Mouse (Mus musculus): ENCODE results near the gene Med11. TPM values are rescaled to one million over a fixed set of nuclear protein-coding genes. Genes with fewer than 3 reads are reported as not detected.

Med11 gene
- polyA plus RNA-seq, 1 experiment from 2014 or later, result 38.3 TPM

- no peak overlapping the region for H3K27ac ChIP-seq
- no peaks in the 10 kb centered on the region for H3K9me3 ChIP-seq (replicated peaks; ENCODE audit: low read length)
- ATAC-seq (replicated peaks; ENCODE audit: low FRiP score, low read depth) (no peak), DNase-seq (ENCODE audit: low spot score) (no peak)
- no peak overlapping the region for H3K9ac ChIP-seq (ENCODE audit: low read depth, low read length)
- 0 out of 2 replicates have a peak, but pooled peaks cover 6% of the 10 kb centered on the region for H3K36me3 ChIP-seq (ENCODE audit: insufficient read depth, low read length)
- H3K4me2 ChIP-seq (ENCODE audit: low read length), result no peak overlapping the region
- H3K27me3 ChIP-seq (ENCODE audit: insufficient read depth, low read length), result no peaks in the 10 kb centered on the region
- WGBS, result 89% methylated on average over 9 of the region's 9 CpGs
- no peaks in the 10 kb centered on the region for H3K4me1 ChIP-seq (replicated peaks; ENCODE audit: insufficient read depth, low read length)
- no peak for TF ChIP-seq CTCF (IDR thresholded peaks at IDR 0.05; ENCODE audit: low read depth)
- no peak overlapping the region for H3K4me3 ChIP-seq (replicated peaks; ENCODE audit: low read depth, low read length)
Observed at GRCm38 (mm10) chr11:70453261-70454044, 1.7 kb downstream of the Med11 start.

DNA sequence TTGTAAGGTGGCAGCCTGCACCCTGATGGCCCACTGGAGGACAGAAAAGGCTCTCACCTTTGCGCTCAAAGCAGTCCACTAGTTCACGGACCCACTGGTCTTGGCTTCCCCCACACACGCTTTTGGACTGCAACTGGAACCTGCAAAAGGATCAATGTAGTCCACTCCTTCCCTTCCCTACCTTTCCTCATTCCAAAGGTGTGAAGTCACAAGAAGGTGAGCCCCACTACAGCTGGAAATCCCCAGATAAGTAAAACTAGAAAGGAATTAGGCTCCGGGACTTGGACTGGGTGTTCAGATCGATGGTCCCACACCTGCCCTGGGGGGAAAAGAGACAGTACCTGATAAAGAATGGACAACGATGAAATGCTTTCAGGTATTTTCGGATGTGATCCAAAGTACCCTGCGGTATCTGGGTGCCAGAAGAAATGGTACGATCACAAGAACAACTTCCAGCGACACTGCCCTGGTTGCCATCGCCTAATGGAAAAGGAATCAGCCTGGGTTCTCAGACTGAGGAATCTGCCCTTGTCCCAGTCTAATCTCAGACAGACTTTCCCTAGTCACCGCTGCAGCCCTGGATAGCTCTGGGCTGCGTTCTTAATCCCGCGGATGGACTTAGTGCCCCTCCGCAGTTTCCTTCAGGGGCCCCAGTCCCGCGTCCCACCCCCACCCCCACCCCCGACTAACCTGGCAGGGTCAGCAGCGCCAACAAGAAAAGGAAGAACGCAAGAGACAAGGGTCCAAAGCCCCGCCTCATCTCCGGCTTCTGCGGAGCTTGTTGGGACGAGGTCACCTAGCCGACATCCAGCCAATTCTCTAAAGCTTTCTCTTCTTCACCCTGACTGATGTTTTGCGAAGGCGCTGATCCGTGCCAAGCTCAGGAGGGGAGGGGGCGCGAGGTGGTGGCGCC lies 7.2 kb downstream of the Med11 start, which contains the start of gene Zmynd15:
Gene Zmynd15, plus strand, starts transcription at position 746 of the 913 bp plus-strand sequence.
- no peaks in the 10 kb centered on the region for H3K9me3 ChIP-seq (replicated peaks; ENCODE audit: low read length)
- H3K4me3 ChIP-seq (replicated peaks; ENCODE audit: low read depth, low read length), result peak within 1 kb of the TSS; percentile 54
- DNase-seq (ENCODE audit: low spot score) (peak; percentile 45), ATAC-seq (replicated peaks; ENCODE audit: low FRiP score, low read depth) (no peak)
- 0 out of 2 replicates have a peak, but pooled peaks cover 6% of the 10 kb centered on the region for H3K36me3 ChIP-seq (ENCODE audit: insufficient read depth, low read length)
- WGBS, result 16% methylated on average over 32 of the region's 32 CpGs
- 0 out of 2 replicates have a peak, but pooled peaks cover 5% of the 10 kb centered on the region for H3K4me1 ChIP-seq (replicated peaks; ENCODE audit: insufficient read depth, low read length)
- no peak for TF ChIP-seq CTCF (IDR thresholded peaks at IDR 0.05; ENCODE audit: low read depth)
- peak within 1 kb of the TSS; percentile 82 for H3K4me2 ChIP-seq (ENCODE audit: low read length)
- H3K27ac ChIP-seq, result no peak within 1 kb of the TSS
- H3K9ac ChIP-seq (ENCODE audit: low read depth, low read length), result peak within 1 kb of the TSS; percentile 61
- no peaks in the 10 kb centered on the region; the same call in 1 of the 2 replicates for H3K27me3 ChIP-seq (ENCODE audit: insufficient read depth, low read length)

- TF ChIP-seq CTCF (IDR thresholded peaks at IDR 0.05; ENCODE audit: low read depth), result no peak
- Histone ChIP-seq H3K4me1 (replicated peaks; ENCODE audit: insufficient read depth, low read length) (0 out of 2 replicates have a peak, but pooled peaks cover 5% of the 10 kb centered on the region), H3K9ac (ENCODE audit: low read depth, low read length) (peak within 1 kb of the TSS; percentile 61), H3K9me3 (replicated peaks; ENCODE audit: low read length) (no peaks in the 10 kb centered on the region), H3K27me3 (ENCODE audit: insufficient read depth, low read length) (no peaks in the 10 kb centered on the region; the same call in 1 of the 2 replicates), H3K4me2 (ENCODE audit: low read length) (peak within 1 kb of the TSS; percentile 82), H3K4me3 (replicated peaks; ENCODE audit: low read depth, low read length) (peak within 1 kb of the TSS; percentile 54), H3K27ac (no peak within 1 kb of the TSS), H3K36me3 (ENCODE audit: insufficient read depth, low read length) (0 out of 2 replicates have a peak, but pooled peaks cover 6% of the 10 kb centered on the region)
- peak; percentile 38 for DNase-seq (ENCODE audit: low spot score)
- 4% methylated on average over 30 of the region's 30 CpGs for WGBS
- ATAC-seq (replicated peaks; ENCODE audit: low FRiP score, low read depth), result peak; percentile 58
Observed at GRCm38 (mm10) chr11:70459601-70460101, 7.9 kb downstream of the Med11 start, which contains the start of gene Cxcl16. TSS of gene Cxcl16 (minus strand) at chr11:70459984.

GRCm38 (mm10) chr11:70463970-70464369 lies 12.3 kb downstream of the Med11 start:
- no peak for DNase-seq (ENCODE audit: low spot score)
- H3K9me3 ChIP-seq (replicated peaks; ENCODE audit: low read length), result no peaks in the 10 kb centered on the region
- H3K27ac ChIP-seq, result no peak overlapping the region
- no peak for ATAC-seq (replicated peaks; ENCODE audit: low FRiP score, low read depth)
- H3K36me3 ChIP-seq (ENCODE audit: insufficient read depth, low read length), result no peaks in the 10 kb centered on the region
- no peak overlapping the region for H3K4me3 ChIP-seq (replicated peaks; ENCODE audit: low read depth, low read length)
- TF ChIP-seq CTCF (IDR thresholded peaks at IDR 0.05; ENCODE audit: low read depth), result no peak
- no peak overlapping the region for H3K4me2 ChIP-seq (ENCODE audit: low read length)
- 70% methylated on average over 5 of the region's 5 CpGs for WGBS
- H3K4me1 ChIP-seq (replicated peaks; ENCODE audit: insufficient read depth, low read length), result peaks cover 9% of the 10 kb centered on the region; the same call in 1 of the 2 replicates
- no peak overlapping the region for H3K9ac ChIP-seq (ENCODE audit: low read depth, low read length)
- no peaks in the 10 kb centered on the region; the same call in 1 of the 2 replicates for H3K27me3 ChIP-seq (ENCODE audit: insufficient read depth, low read length)

DNA sequence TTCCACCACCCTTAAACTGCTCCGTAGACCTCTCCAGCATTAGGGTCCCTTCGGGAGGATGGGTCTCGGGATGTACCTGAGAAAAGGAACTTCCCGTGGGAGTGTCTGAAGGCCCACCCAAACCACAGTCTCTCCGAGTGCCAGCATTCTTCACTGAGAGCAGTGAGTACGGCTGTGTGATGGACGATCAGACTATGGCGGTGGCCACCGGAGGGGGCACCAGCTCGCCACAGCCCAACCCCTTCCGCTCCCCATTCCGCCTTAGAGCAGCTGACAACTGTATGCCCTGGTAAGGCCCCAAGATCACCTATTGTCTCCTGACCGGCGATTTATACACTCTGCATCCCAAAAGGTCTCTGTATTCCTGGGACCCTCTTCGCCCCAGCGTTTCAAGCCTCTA lies 13.5 kb downstream of the Med11 start:
- Histone ChIP-seq H3K4me2 (ENCODE audit: low read length) (peak overlapping the region; percentile 55), H3K27ac (no peak overlapping the region), H3K9ac (ENCODE audit: low read depth, low read length) (no peak overlapping the region), H3K4me3 (replicated peaks; ENCODE audit: low read depth, low read length) (peak overlapping the region; percentile 17; the same call in 1 of the 2 replicates), H3K27me3 (ENCODE audit: insufficient read depth, low read length) (no peaks in the 10 kb centered on the region; the same call in 1 of the 2 replicates), H3K36me3 (ENCODE audit: insufficient read depth, low read length) (no peaks in the 10 kb centered on the region), H3K4me1 (replicated peaks; ENCODE audit: insufficient read depth, low read length) (peaks cover 8% of the 10 kb centered on the region; the same call in 1 of the 2 replicates), H3K9me3 (replicated peaks; ENCODE audit: low read length) (no peaks in the 10 kb centered on the region)
- ATAC-seq (replicated peaks; ENCODE audit: low FRiP score, low read depth) (no peak), DNase-seq (ENCODE audit: low spot score) (no peak)
- 38% methylated on average over 16 of the region's 16 CpGs for WGBS
- TF ChIP-seq CTCF (IDR thresholded peaks at IDR 0.05; ENCODE audit: low read depth), result no peak
